Mouse (Mus musculus) E14TG2a.4 (cell line): ENCODE results near the gene Zmynd12.

Experiments used
- CTCF ChIP-seq: conservative IDR thresholded peaks from 2 replicates; pipeline ENCODE4 v1.5.1; 2014; ENCODE audit warnings: low read length
- POU5F1 ChIP-seq: IDR thresholded peaks from 2 replicates; pipeline ENCODE4 v1.6.1; 2014; ENCODE audit warnings: low read length, borderline replicate concordance

- TF ChIP-seq CTCF (no peak), POU5F1 (no peak)
These were observed 70.3 kb downstream of the Zmynd12 start for GRCm38 (mm10) chr4:119492933-119493327.
